Mouse (Mus musculus) forebrain, postnatal 0 days (tissue): ENCODE results near the gene 1700125H20Rik. TPM values are rescaled to one million over a fixed set of nuclear protein-coding genes. Genes with fewer than 3 reads are reported as not detected.
A peak's percentile ranks its signal among the peaks of the same experiment; 100 is the strongest.

ENCODE experiments used
- ATAC-seq: fragments of 200-750 bp; cut with Nextera tagmentation; 2 replicates; pipeline ENCODE4 v1.8.0; 2017; ENCODE audit warnings: mild to moderate bottlenecking, moderate library complexity
- DNase-seq: peaks from one replicate; pipeline ENCODE4 v3.0.0-alpha.2; 2015
- H3K27ac ChIP-seq: fragments of 300-500 bp; sonication (generic); 2 replicates; pipeline ENCODE4 v1.5.1; 2014; ENCODE audit warnings: low read depth, mild to moderate bottlenecking, antibody characterized with exemption, low read length, moderate library complexity, mixed read lengths
- H3K27me3 ChIP-seq: fragments of 300-500 bp; sonication (generic); 2 replicates; pipeline ENCODE4 v1.6.1; 2014; ENCODE audit warnings: mild to moderate bottlenecking, low read length, mixed read lengths; ENCODE audit not compliant: insufficient read depth
- H3K36me3 ChIP-seq: fragments of 300-500 bp; sonication (generic); 2 replicates; pipeline ENCODE4 v1.6.1; 2014; ENCODE audit warnings: mild to moderate bottlenecking, moderate library complexity; ENCODE audit not compliant: insufficient read depth
- H3K4me1 ChIP-seq: fragments of 300-500 bp; sonication (generic); 2 replicates; pipeline ENCODE4 v1.6.1; 2014; ENCODE audit warnings: antibody characterized with exemption; ENCODE audit not compliant: insufficient read depth
- H3K4me2 ChIP-seq: fragments of 300-500 bp; sonication (generic); 2 replicates; pipeline ENCODE4 v1.6.1; 2014; ENCODE audit warnings: low read depth, mild to moderate bottlenecking, moderate library complexity
- H3K4me3 ChIP-seq: fragments of 300-500 bp; sonication (generic); 2 replicates; pipeline ENCODE4 v1.5.1; 2014; ENCODE audit warnings: low read depth, low read length, mixed read lengths
- H3K9ac ChIP-seq: fragments of 300-500 bp; sonication (generic); 2 replicates; pipeline ENCODE4 v1.6.1; 2014; ENCODE audit warnings: mild to moderate bottlenecking
- H3K9me3 ChIP-seq: fragments of 300-500 bp; sonication (generic); 2 replicates; pipeline ENCODE4 v1.6.1; 2016; ENCODE audit warnings: low read length
- CTCF ChIP-seq: sonication (generic); IDR thresholded peaks from 2 replicates; pipeline ENCODE4 v1.5.1; 2016; ENCODE audit warnings: antibody characterized with exemption, control low read depth, low read depth
- WGBS: fragments of 180-500 bp; shearing (Covaris S2); extraction: QIAGEN DNeasy Blood & Tissue Kit; methylation state at CpG from one replicate; pipeline ENCODE4 v1.1.7; 2014; 5-methylcytosine and 5-hydroxymethylcytosine counted together
- polyA plus RNA-seq: library from polyadenylated mRNA; unstranded; fragments of >200 nt; fragmentation: Nextera tagmentation; extraction: Ambion mirVana; gene quantifications from 2 replicates; pipeline ENCODE4 v1.2.1, GENCODE M21; 2015
- total RNA-seq: library from RNA; depleted of rRNA; stranded (reverse); fragments of >200 nt; gene quantifications from 2 replicates; pipeline ENCODE4 v1.2.3, GENCODE M21; 2014; rRNA removed

1700125H20Rik gene
- total RNA-seq: 2.8 TPM in 1 of 2 replicates, not detected in the other
- polyA plus RNA-seq: 3.4 and 4.6 TPM in 2 replicates

- H3K27me3 ChIP-seq: no peaks in the 10 kb centered on the region
- H3K36me3 ChIP-seq: no peaks in the 10 kb centered on the region
- ATAC-seq (peak; percentile 92), DNase-seq (peak; percentile 87)
- TF ChIP-seq CTCF: peak; percentile 88
- WGBS: 11% methylated on average over 21 of the region's 21 CpGs
- H3K4me3 ChIP-seq: peak within 1 kb of the TSS; percentile 26
- 0 out of 2 replicates have a peak, but pooled peaks cover 6% of the 10 kb centered on the region for H3K4me1 ChIP-seq
- H3K27ac ChIP-seq: no peak within 1 kb of the TSS
- peak within 1 kb of the TSS; percentile 52 for H3K4me2 ChIP-seq
- H3K9ac ChIP-seq: peak within 1 kb of the TSS; percentile 32
- no peaks in the 10 kb centered on the region for H3K9me3 ChIP-seq
These were observed at the start of gene 1700125H20Rik for GRCm38 (mm10) chr11:85170058-85170740. Gene 1700125H20Rik, plus strand, starts transcription at chr11:85170404.

GRCm38 (mm10) chr11:85122073-85122472 lies 48.1 kb upstream of the 1700125H20Rik start:
- H3K27ac ChIP-seq: no peak overlapping the region
- H3K27me3 ChIP-seq: no peaks in the 10 kb centered on the region
- no peak for TF ChIP-seq CTCF
- 88% methylated on average over 1 of the region's 1 CpGs for WGBS
- no peak overlapping the region for H3K4me3 ChIP-seq
- DNase-seq (no peak), ATAC-seq (no peak)
- no peaks in the 10 kb centered on the region for H3K4me1 ChIP-seq
- no peak overlapping the region for H3K4me2 ChIP-seq
- H3K9me3 ChIP-seq: no peaks in the 10 kb centered on the region
- H3K36me3 ChIP-seq: no peaks in the 10 kb centered on the region
- no peak overlapping the region for H3K9ac ChIP-seq

- no peak overlapping the region for H3K9ac ChIP-seq
- TF ChIP-seq CTCF: no peak
- H3K27ac ChIP-seq: no peak overlapping the region
- H3K4me2 ChIP-seq: no peak overlapping the region
- no peak for DNase-seq
- H3K4me1 ChIP-seq: no peaks in the 10 kb centered on the region
- no peaks in the 10 kb centered on the region for H3K36me3 ChIP-seq
- H3K4me3 ChIP-seq: no peak overlapping the region
- 89% methylated on average over 3 of the region's 3 CpGs for WGBS
- no peaks in the 10 kb centered on the region for H3K27me3 ChIP-seq
- ATAC-seq: no peak
- H3K9me3 ChIP-seq: no peaks in the 10 kb centered on the region
These were observed 46.8 kb upstream of the 1700125H20Rik start for GRCm38 (mm10) chr11:85123267-85123992.

GRCm38 (mm10) chr11:85126257-85127102 lies 43.7 kb upstream of the 1700125H20Rik start:
- no peaks in the 10 kb centered on the region for H3K36me3 ChIP-seq
- DNase-seq (no peak), ATAC-seq (no peak)
- no peaks in the 10 kb centered on the region for H3K27me3 ChIP-seq
- no peak for TF ChIP-seq CTCF
- no peak overlapping the region for H3K4me2 ChIP-seq
- H3K27ac ChIP-seq: no peak overlapping the region
- no peak overlapping the region for H3K9ac ChIP-seq
- no peaks in the 10 kb centered on the region for H3K4me1 ChIP-seq
- WGBS: 83% methylated on average over 2 of the region's 2 CpGs
- no peaks in the 10 kb centered on the region for H3K9me3 ChIP-seq
- H3K4me3 ChIP-seq: no peak overlapping the region

- no peak for DNase-seq
- TF ChIP-seq CTCF: no peak
- H3K9ac ChIP-seq: no peak overlapping the region
- WGBS: 89% methylated on average over 1 of the region's 1 CpGs
- H3K9me3 ChIP-seq: no peaks in the 10 kb centered on the region
- no peak for ATAC-seq
- no peaks in the 10 kb centered on the region for H3K4me1 ChIP-seq
- H3K4me3 ChIP-seq: no peak overlapping the region
- H3K4me2 ChIP-seq: no peak overlapping the region
- H3K27ac ChIP-seq: no peak overlapping the region
- H3K27me3 ChIP-seq: no peaks in the 10 kb centered on the region
- no peaks in the 10 kb centered on the region for H3K36me3 ChIP-seq
These were observed 41.3 kb upstream of the 1700125H20Rik start for GRCm38 (mm10) chr11:85128883-85129282.

- TF ChIP-seq CTCF: no peak
- Histone ChIP-seq H3K4me2 (no peak overlapping the region), H3K27me3 (no peaks in the 10 kb centered on the region), H3K36me3 (no peaks in the 10 kb centered on the region), H3K9me3 (no peaks in the 10 kb centered on the region), H3K4me1 (no peaks in the 10 kb centered on the region), H3K9ac (no peak overlapping the region), H3K4me3 (no peak overlapping the region), H3K27ac (no peak overlapping the region)
- DNase-seq (no peak), ATAC-seq (no peak)
- 80% methylated on average over 2 of the region's 2 CpGs for WGBS
These were observed 38.7 kb upstream of the 1700125H20Rik start for GRCm38 (mm10) chr11:85131542-85131941.
